Mouse (Mus musculus) thymus, adult 2 months (tissue): ENCODE measurements around the gene Klhl33. TPM values are rescaled to one million over a fixed set of nuclear protein-coding genes. Genes with fewer than 3 reads are reported as not detected.

Experiments used
- DNase-seq: peaks from one replicate; pipeline ENCODE4 v3.0.0; 2021
- H3K27ac ChIP-seq: fragments of 200-500 bp; 2 replicates; pipeline ENCODE4 v1.5.1; 2012; ENCODE audit warnings: low read length, control low read depth; ENCODE audit not compliant: control insufficient read depth, insufficient read depth
- H3K27me3 ChIP-seq: fragments of 200-500 bp; 2 replicates; pipeline ENCODE4 v1.6.1; 2012; ENCODE audit warnings: mild to moderate bottlenecking, low read length, moderate library complexity, mixed read lengths; ENCODE audit not compliant: control insufficient read depth, insufficient read depth
- H3K36me3 ChIP-seq: fragments of 200-500 bp; 2 replicates; pipeline ENCODE4 v1.6.1; 2012; ENCODE audit warnings: mild to moderate bottlenecking, low read length, moderate library complexity; ENCODE audit not compliant: control insufficient read depth, insufficient read depth
- H3K4me1 ChIP-seq: fragments of 200-500 bp; replicated peaks from 2 replicates; pipeline ENCODE4 v1.6.1; 2012; ENCODE audit warnings: low read length; ENCODE audit not compliant: control insufficient read depth, insufficient read depth
- H3K4me3 ChIP-seq: fragments of 200-500 bp; 2 replicates; pipeline ENCODE4 v1.5.1; 2012; ENCODE audit warnings: mild to moderate bottlenecking, low read length, control low read depth, moderate library complexity; ENCODE audit not compliant: control insufficient read depth, insufficient read depth
- CTCF ChIP-seq: fragments of 200-500 bp; IDR thresholded peaks from 2 replicates; pipeline ENCODE4 v1.5.1; 2012; ENCODE audit warnings: mild to moderate bottlenecking, control low read depth, low read length, moderate library complexity, borderline replicate concordance; ENCODE audit not compliant: control insufficient read depth, poor library complexity, insufficient read depth; ENCODE audit errors: extremely low read depth
- POLR2A ChIP-seq: fragments of 200-500 bp; IDR thresholded peaks from 2 replicates; pipeline ENCODE4 v1.6.1; 2012; ENCODE audit warnings: mild to moderate bottlenecking, low read length, control low read depth, moderate library complexity; ENCODE audit not compliant: control insufficient read depth, poor library complexity, insufficient read depth; ENCODE audit errors: extremely low read depth
- WGBS: fragments of 180-500 bp; shearing (Covaris S2); methylation state at CpG from one replicate; pipeline ENCODE4 v1.1.7; 2018; 5-methylcytosine and 5-hydroxymethylcytosine counted together
- polyA plus RNA-seq: library from polyadenylated mRNA; depleted of rRNA; stranded (reverse); fragments of >200 nt; gene quantifications from 2 replicates; pipeline ENCODE4 v1.2.3, GENCODE M21; 2012; rRNA removed

Klhl33 gene
- polyA plus RNA-seq, 1 experiment, result 1.0 TPM

GRCm38 (mm10) chr14:50862641-50863040 is 34.7 kb downstream of the Klhl33 start:
- Histone ChIP-seq H3K27ac (no peak overlapping the region), H3K27me3 (no peaks in the 10 kb centered on the region), H3K4me3 (no peak overlapping the region), H3K36me3 (peaks cover 7% of the 10 kb centered on the region; the same call in 1 of the 2 replicates), H3K4me1 (no peaks in the 10 kb centered on the region)
- 94% methylated on average over 10 of the region's 10 CpGs for WGBS
- DNase-seq, result no peak
- TF ChIP-seq POLR2A (no peak), CTCF (no peak)

- Histone ChIP-seq H3K36me3 (0 out of 2 replicates have a peak, but pooled peaks cover 3% of the 10 kb centered on the region), H3K4me3 (no peak overlapping the region), H3K27me3 (no peaks in the 10 kb centered on the region), H3K27ac (no peak overlapping the region), H3K4me1 (no peaks in the 10 kb centered on the region)
- WGBS, result 97% methylated on average over 5 of the region's 5 CpGs
- no peak for DNase-seq
- TF ChIP-seq CTCF (no peak), POLR2A (no peak)
These were observed 41.5 kb downstream of the Klhl33 start for GRCm38 (mm10) chr14:50855788-50856187.

Other genes starting within 250 kb of the Klhl33 start
- not detected in 2 replicates for gene Olfr747, start 204.3 kb downstream of the Klhl33 start, polyA plus RNA-seq
- gene Olfr748, start 190.1 kb downstream of the Klhl33 start, polyA plus RNA-seq, result not detected in 2 replicates
- not detected in 2 replicates for gene Olfr749, start 152.4 kb downstream of the Klhl33 start, polyA plus RNA-seq
- 48.4 and 50.5 TPM in 2 replicates for gene Ttc5, start 112.0 kb downstream of the Klhl33 start, polyA plus RNA-seq
- gene Ccnb1ip1, start 89.8 kb downstream of the Klhl33 start, polyA plus RNA-seq, result not detected in 2 replicates
- gene Parp2, start 89.7 kb downstream of the Klhl33 start, polyA plus RNA-seq, result 24.6 and 25.3 TPM in 2 replicates
- gene Tep1, start 26.9 kb downstream of the Klhl33 start, polyA plus RNA-seq, result 29.0 and 32.2 TPM in 2 replicates
- 131 and 143 TPM in 2 replicates for gene Osgep, start 27.4 kb upstream of the Klhl33 start, polyA plus RNA-seq
- 44.5 and 54.1 TPM in 2 replicates for gene Apex1, start 27.5 kb upstream of the Klhl33 start, polyA plus RNA-seq
- 90.8 and 93.2 TPM in 2 replicates for gene Pip4p1, start 33.3 kb upstream of the Klhl33 start, polyA plus RNA-seq
- 29.1 and 33.6 TPM in 2 replicates for gene Pnp, start 33.6 kb upstream of the Klhl33 start, polyA plus RNA-seq
- 20.1 and 27.8 TPM in 2 replicates for gene Gm49342, start 47.0 kb upstream of the Klhl33 start, polyA plus RNA-seq
- 0.71 and 0.93 TPM in 2 replicates for gene Pnp2, start 58.5 kb upstream of the Klhl33 start, polyA plus RNA-seq
- gene Rnase10, start 110.2 kb upstream of the Klhl33 start, polyA plus RNA-seq, result 0.05 and 0.13 TPM in 2 replicates
- gene Rnase9, start 144.4 kb upstream of the Klhl33 start, polyA plus RNA-seq, result not detected in 2 replicates
- gene Rnase11, start 152.7 kb upstream of the Klhl33 start, polyA plus RNA-seq, result not detected in 2 replicates
- gene Rnase12, start 160.2 kb upstream of the Klhl33 start, polyA plus RNA-seq, result 0.31 and 0.49 TPM in 2 replicates
- 0.11 TPM in 1 of 2 replicates, not detected in the other for gene Olfr750, start 176.9 kb upstream of the Klhl33 start, polyA plus RNA-seq
- 33.2 and 52.1 TPM in 2 replicates for gene Rnase4, start 193.6 kb upstream of the Klhl33 start, polyA plus RNA-seq
- gene Ang, start 193.6 kb upstream of the Klhl33 start, polyA plus RNA-seq, result 5.3 and 7.5 TPM in 2 replicates
- gene Eddm3b, start 216.9 kb upstream of the Klhl33 start, polyA plus RNA-seq, result not detected in 2 replicates
- gene Rnase6, start 226.4 kb upstream of the Klhl33 start, polyA plus RNA-seq, result 14.2 and 19.1 TPM in 2 replicates
- gene Rnase1, start 249.3 kb upstream of the Klhl33 start, polyA plus RNA-seq, result 5.2 and 6.4 TPM in 2 replicates